Mouse (Mus musculus) hindbrain, embryonic 13.5 days (tissue): ENCODE results near the gene Actn1. TPM values are rescaled to one million over a fixed set of nuclear protein-coding genes. Genes with fewer than 3 reads are reported as not detected.

ENCODE experiments used
- ATAC-seq: fragments of 200-750 bp; cut with Nextera tagmentation; 2 replicates; pipeline ENCODE4 v1.8.0; 2017; ENCODE audit warnings: moderate TSS enrichment; ENCODE audit not compliant: low FRiP score
- H3K27ac ChIP-seq: fragments of 300-500 bp; sonication (generic); 2 replicates; pipeline ENCODE4 v1.5.1; 2015; ENCODE audit warnings: inconsistent platforms, mild to moderate bottlenecking, moderate library complexity
- H3K27me3 ChIP-seq: fragments of 300-500 bp; sonication (generic); 2 replicates; pipeline ENCODE4 v1.6.1; 2015; ENCODE audit warnings: mild to moderate bottlenecking, inconsistent platforms
- H3K36me3 ChIP-seq: fragments of 300-500 bp; sonication (generic); 2 replicates; pipeline ENCODE4 v1.6.1; 2015; ENCODE audit warnings: mild to moderate bottlenecking, inconsistent platforms
- H3K4me1 ChIP-seq: fragments of 300-500 bp; sonication (generic); replicated peaks from 2 replicates; pipeline ENCODE4 v1.6.1; 2015; ENCODE audit warnings: inconsistent platforms
- H3K4me2 ChIP-seq: fragments of 300-500 bp; sonication (generic); 2 replicates; pipeline ENCODE4 v1.6.1; 2015; ENCODE audit warnings: inconsistent platforms, mild to moderate bottlenecking, moderate library complexity
- H3K4me3 ChIP-seq: fragments of 300-500 bp; sonication (generic); 2 replicates; pipeline ENCODE4 v1.5.1; 2015; ENCODE audit warnings: mild to moderate bottlenecking, inconsistent platforms
- H3K9ac ChIP-seq: fragments of 300-500 bp; sonication (generic); 2 replicates; pipeline ENCODE4 v1.6.1; 2015; ENCODE audit warnings: mild to moderate bottlenecking, inconsistent platforms
- H3K9me3 ChIP-seq: fragments of 300-500 bp; sonication (generic); 2 replicates; pipeline ENCODE4 v1.6.1; 2016; ENCODE audit warnings: inconsistent platforms
- WGBS: fragments of 180-500 bp; shearing (Covaris S2); methylation state at CpG from one replicate; pipeline ENCODE4 v1.1.7; 2015; 5-methylcytosine and 5-hydroxymethylcytosine counted together
- polyA plus RNA-seq: library from polyadenylated mRNA; unstranded; fragments of >200 nt; fragmentation: Nextera tagmentation; extraction: Ambion mirVana; gene quantifications from 2 replicates; pipeline ENCODE4 v1.2.1, GENCODE M21; 2015

Actn1 gene
- polyA plus RNA-seq, 1 experiment from 2014 or later = 7.0 TPM

DNA sequence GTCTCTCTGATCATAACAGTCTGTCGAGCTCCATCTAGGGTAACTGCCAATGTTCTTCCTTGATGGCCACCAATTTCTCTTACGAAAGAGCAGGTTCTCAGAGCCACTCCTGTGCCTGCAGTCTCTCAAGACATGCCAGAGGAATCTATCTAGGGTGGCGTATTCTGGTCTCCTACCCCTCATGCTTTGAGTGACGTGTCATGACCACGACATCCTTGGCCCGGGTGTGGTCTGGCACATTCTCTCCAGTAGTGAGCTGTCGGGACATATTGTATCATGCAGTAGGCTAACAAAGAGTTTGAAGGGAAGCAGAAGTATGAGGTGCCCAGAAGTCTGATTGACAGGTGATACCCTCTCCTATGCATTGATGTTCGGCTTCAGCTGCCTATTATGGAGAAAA lies 119.2 kb downstream of the Actn1 start:
- 84% methylated on average over 8 of the region's 8 CpGs for WGBS
- ATAC-seq = no peak
- Histone ChIP-seq H3K4me1 (peaks cover 16% of the 10 kb centered on the region), H3K4me3 (no peak overlapping the region), H3K27ac (no peak overlapping the region), H3K4me2 (no peak overlapping the region), H3K9ac (no peak overlapping the region), H3K27me3 (no peaks in the 10 kb centered on the region), H3K9me3 (no peaks in the 10 kb centered on the region), H3K36me3 (no peaks in the 10 kb centered on the region)

DNA sequence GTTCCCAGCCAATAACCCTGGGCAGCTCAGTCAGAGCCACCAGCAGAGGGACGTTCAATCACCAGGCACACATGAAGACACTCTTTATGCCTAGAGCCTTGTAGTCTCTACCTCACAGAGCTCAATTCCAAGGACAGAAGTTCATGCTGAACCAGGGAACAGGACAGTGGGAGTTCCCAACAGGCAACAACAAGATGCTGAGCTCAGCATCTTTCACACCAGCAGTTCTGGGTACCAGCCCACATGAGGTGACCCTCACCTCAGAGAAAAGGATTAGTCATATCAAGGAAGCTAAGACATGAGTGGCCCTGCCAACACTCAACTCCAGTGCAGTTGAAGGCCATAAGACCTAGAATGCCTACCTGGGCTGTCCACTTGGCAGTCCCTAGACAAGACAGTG lies 122.4 kb downstream of the Actn1 start:
- peaks cover 11% of the 10 kb centered on the region; the same call in 1 of the 2 replicates for H3K4me1 ChIP-seq
- H3K27ac ChIP-seq = no peak overlapping the region
- no peaks in the 10 kb centered on the region for H3K9me3 ChIP-seq
- no peak for ATAC-seq
- H3K9ac ChIP-seq = no peak overlapping the region
- H3K4me2 ChIP-seq = no peak overlapping the region
- WGBS = 74% methylated on average over 1 of the region's 1 CpGs
- no peak overlapping the region for H3K4me3 ChIP-seq
- H3K27me3 ChIP-seq = 0 out of 2 replicates have a peak, but pooled peaks cover 6% of the 10 kb centered on the region
- no peaks in the 10 kb centered on the region for H3K36me3 ChIP-seq

DNA sequence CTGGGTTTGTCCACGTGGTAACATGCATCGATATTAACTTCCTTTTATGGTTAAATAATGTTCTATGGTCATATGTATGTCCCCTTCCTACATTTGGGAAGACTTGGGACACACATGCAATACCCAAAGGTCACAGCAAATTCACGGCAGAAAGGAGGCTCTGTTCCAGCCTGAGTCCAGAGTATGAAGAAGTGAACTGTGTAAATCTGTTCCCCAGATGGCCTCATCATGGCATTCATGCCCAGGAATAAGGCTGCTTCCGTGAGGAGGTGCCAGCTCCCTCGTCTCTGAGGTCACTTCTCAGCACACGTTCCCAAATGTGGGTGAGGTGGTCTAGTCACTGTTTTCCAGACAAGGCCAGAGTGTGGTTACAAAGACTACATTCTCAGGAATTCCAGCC lies 122.9 kb downstream of the Actn1 start:
- Histone ChIP-seq H3K4me2 (no peak overlapping the region), H3K4me1 (peaks cover 12% of the 10 kb centered on the region; the same call in 1 of the 2 replicates), H3K9me3 (no peaks in the 10 kb centered on the region), H3K27me3 (0 out of 2 replicates have a peak, but pooled peaks cover 6% of the 10 kb centered on the region), H3K36me3 (no peaks in the 10 kb centered on the region), H3K4me3 (no peak overlapping the region), H3K9ac (no peak overlapping the region), H3K27ac (no peak overlapping the region)
- ATAC-seq = no peak
- WGBS = 87% methylated on average over 6 of the region's 6 CpGs

DNA sequence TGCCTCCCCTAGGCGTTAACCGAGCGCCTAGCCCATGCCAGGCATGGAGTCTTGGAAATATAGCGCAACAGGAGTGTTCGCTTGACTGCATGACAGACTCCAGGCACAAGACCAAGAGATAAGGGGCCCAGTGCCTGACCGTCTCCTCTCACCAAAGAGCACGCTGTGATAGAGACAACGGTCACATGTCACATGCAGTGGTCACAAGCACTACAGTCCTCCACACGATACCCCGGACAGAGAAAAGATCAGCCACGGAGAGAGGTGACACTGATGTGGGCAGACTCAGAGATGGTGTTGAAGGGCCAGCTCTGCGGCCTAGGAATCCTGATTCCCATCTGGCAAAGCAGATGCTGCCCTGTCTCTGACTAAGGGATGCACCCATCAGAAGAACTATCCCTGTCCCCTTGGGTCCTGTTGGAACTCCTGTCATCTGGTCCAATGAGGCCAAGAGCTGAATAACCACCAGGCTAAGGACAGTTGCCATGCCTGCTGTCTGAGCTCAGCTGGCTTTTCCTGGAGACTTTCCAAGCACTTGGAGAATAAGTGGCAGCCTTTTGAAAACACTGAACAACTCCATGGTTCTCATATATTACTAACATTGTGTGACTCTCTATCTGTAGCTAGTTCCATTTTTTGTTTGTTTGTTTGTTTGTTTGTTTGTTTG lies 123.8 kb downstream of the Actn1 start:
- Histone ChIP-seq H3K9me3 (no peaks in the 10 kb centered on the region), H3K4me1 (peaks cover 21% of the 10 kb centered on the region), H3K4me3 (no peak overlapping the region), H3K27me3 (0 out of 2 replicates have a peak, but pooled peaks cover 6% of the 10 kb centered on the region), H3K36me3 (no peaks in the 10 kb centered on the region), H3K27ac (no peak overlapping the region), H3K9ac (no peak overlapping the region), H3K4me2 (no peak overlapping the region)
- 89% methylated on average over 12 of the region's 12 CpGs for WGBS
- ATAC-seq = no peak

DNA sequence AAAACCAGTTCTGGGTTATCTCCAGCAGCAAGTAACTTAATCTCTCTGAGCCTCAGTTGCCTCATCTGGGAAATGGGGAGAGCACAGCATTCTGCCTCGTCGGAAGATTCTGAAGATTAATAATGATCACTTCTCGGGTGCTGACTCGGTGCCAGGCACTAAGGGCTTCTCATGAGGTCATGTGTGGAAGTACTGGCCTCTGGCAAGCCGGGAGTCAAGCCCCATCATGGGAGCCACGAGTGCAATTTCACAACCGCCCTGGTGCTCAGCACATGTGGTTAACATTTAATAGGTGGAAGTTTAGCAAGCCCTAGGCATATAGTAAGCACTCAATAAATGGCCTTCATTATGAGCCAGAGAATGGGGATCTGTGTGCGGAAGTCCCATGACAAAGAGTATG lies 125.0 kb downstream of the Actn1 start:
- Histone ChIP-seq H3K27ac (no peak overlapping the region), H3K9ac (no peak overlapping the region), H3K4me1 (peaks cover 33% of the 10 kb centered on the region), H3K27me3 (0 out of 2 replicates have a peak, but pooled peaks cover 6% of the 10 kb centered on the region), H3K36me3 (no peaks in the 10 kb centered on the region), H3K4me2 (no peak overlapping the region), H3K4me3 (no peak overlapping the region), H3K9me3 (no peaks in the 10 kb centered on the region)
- no peak for ATAC-seq
- WGBS = 93% methylated on average over 8 of the region's 8 CpGs

DNA sequence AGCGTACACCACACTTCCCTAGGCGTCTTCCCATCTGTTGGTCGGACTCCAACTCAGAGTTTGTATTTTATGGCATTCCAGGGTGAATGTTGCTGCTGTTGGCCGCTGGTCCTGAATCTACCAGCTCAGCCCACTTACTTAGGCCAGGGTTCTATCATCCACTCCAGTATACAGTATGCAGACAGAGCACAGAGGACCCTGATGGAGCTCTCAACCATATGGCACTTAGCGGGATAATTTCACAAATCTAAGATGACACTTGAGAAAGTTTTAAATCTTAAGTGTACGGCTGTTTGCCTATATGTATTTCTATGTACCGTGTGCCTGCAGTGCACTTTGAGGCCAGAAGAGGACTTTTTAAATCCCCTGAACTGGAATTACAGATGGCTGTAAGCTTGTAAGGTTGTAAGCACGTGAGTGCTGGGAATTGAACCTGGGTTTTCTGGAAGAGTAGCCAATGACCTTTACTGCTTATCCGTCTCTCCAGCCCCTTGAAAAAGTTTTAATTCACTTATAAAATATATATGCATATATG lies 127.1 kb downstream of the Actn1 start:
- Histone ChIP-seq H3K4me1 (peaks cover 42% of the 10 kb centered on the region), H3K27ac (no peak overlapping the region), H3K4me3 (peak overlapping the region; percentile 63; the same call in 1 of the 2 replicates), H3K4me2 (peak overlapping the region; percentile 76; the same call in 1 of the 2 replicates), H3K36me3 (no peaks in the 10 kb centered on the region), H3K27me3 (0 out of 2 replicates have a peak, but pooled peaks cover 6% of the 10 kb centered on the region), H3K9ac (0 out of 2 replicates have a peak overlapping the region, but pooled peaks have one; percentile 90), H3K9me3 (no peaks in the 10 kb centered on the region)
- peak; percentile 18 for ATAC-seq
- 41% methylated on average over 9 of the region's 9 CpGs for WGBS

DNA sequence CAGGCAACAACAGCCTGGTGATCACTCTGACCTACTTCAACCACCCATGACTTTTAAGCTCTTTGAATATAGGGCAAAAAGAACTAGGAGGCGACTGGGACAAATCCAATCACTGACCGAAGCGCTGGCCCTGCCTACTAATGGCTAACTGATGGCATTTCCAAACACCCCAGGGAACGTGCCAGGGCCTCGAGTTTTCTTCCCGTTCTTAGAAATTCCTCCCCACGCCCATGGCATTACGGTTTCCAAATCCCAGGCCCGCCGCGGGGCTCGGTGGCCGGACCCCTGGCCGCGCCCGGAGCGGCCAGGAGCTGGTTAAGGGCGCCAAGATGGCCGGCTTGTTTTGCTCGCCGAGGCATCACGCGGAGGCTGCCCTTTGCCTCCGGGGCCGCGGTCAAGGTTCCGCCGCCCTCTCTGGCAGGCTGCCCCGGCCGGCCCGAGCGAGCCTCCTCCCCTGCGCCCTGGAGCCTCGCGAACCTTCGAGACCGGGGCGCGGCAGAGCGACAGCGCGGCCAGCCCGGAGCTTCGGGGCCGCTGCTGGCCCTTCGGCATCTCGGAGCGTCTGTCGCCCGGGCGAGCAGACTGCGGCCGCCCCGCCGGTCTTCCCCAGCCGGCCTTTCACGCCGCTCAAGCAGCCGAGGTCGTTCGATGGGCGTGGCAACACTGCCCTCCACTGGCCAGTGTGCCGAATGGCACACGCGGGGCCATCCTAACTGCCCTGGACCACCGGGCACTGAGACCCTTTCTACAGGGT lies 127.7 kb downstream of the Actn1 start:
- peak overlapping the region; percentile 76 for H3K4me2 ChIP-seq
- under 1% methylated on average over 66 of the region's 66 CpGs for WGBS
- H3K36me3 ChIP-seq = no peaks in the 10 kb centered on the region
- peak overlapping the region; percentile 63 for H3K4me3 ChIP-seq
- peaks cover 42% of the 10 kb centered on the region for H3K4me1 ChIP-seq
- H3K27me3 ChIP-seq = 0 out of 2 replicates have a peak, but pooled peaks cover 6% of the 10 kb centered on the region
- no peaks in the 10 kb centered on the region for H3K9me3 ChIP-seq
- H3K9ac ChIP-seq = peak overlapping the region; percentile 90
- ATAC-seq = peak; percentile 89
- H3K27ac ChIP-seq = peak overlapping the region; percentile 95

DNA sequence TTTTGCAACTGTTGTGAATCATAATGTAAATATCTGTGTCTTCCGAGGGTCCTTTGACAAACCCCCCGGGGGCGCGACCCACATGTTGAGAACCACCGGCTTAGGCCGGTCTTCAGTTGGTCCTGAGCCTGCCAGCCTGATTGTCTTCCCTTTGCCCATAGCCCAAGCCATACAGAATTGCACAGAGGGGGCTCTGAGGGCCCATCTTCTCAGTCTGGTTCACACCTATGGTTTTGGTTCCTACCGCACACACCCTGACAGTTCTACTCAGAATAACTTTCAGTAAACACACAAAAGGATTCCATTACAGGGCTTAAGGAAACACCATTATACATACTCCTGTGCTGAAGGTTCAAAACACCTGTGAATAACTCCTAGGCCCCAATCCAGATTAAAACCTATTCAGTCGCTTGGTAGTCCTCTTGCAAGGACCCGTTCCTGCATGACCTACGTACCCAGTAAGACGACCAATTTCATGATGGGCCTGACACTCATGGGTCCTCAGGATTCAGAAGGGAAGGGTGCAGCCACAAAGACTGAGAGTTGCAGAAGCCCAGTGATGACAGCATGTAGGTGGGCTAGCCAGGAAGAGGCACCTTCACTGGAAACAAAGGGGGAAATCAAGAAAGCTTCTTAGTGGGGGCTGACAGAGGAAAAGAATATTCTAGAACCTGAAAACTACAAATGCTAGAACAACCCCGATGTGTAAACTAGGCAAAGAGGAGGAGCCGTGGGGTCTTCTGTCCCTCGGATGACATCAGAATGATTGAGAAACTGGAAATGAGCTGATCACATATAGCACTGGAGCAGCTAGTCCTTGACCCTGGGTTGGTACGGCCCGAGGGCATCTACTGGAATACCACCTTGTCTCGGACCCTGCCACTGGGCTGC lies 128.6 kb downstream of the Actn1 start:
- Histone ChIP-seq H3K4me3 (peak overlapping the region; percentile 63), H3K4me2 (peak overlapping the region; percentile 76), H3K36me3 (no peaks in the 10 kb centered on the region), H3K27ac (peak overlapping the region; percentile 95), H3K27me3 (0 out of 2 replicates have a peak, but pooled peaks cover 6% of the 10 kb centered on the region), H3K4me1 (peaks cover 42% of the 10 kb centered on the region), H3K9ac (peak overlapping the region; percentile 90), H3K9me3 (no peaks in the 10 kb centered on the region)
- 0 out of 2 replicates have a peak, but pooled peaks have one; percentile 7 for ATAC-seq
- 50% methylated on average over 17 of the region's 17 CpGs for WGBS

DNA sequence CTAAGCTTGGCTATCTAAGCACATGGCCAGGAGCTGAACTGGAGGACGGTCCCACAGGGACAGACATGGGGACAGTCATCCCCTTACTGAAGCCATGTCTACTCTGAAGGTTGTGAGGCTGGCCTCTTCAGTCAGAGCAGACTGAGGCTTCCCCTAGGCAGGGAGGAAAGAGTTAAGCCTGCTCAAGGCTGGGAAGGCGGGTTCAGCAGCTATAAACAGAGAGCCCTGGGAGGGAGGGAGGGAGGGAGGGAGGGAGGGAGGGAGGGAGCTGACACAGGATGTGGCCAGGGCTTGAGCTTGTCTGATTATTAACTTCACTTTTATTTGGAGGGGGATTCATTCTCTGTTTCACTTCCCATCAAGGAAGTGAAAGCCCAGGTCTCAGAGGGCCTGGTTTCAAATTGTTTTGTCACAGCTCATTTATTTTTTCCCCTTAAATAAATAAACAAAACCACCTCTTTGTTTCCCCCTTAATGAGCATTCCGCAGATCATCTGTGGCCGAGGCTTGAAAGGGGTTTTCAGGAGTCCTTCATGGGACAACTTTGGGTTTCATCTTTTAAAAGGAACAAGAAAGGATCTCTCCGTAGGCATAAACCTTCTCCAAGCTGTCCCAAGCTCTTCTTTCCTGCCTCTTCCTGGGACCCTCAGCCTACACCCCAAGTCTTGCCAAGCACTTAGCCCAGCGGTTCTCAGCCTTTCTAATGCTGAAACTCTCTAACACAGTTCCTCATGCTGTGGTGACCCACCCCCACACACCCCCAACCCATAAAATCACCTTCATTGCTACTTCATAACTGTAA lies 129.4 kb downstream of the Actn1 start:
- Histone ChIP-seq H3K9me3 (no peaks in the 10 kb centered on the region), H3K4me3 (no peak overlapping the region; the same call in 1 of the 2 replicates), H3K27ac (peak overlapping the region; percentile 95), H3K9ac (peak overlapping the region; percentile 49; the same call in 1 of the 2 replicates), H3K27me3 (0 out of 2 replicates have a peak, but pooled peaks cover 6% of the 10 kb centered on the region), H3K4me1 (peaks cover 35% of the 10 kb centered on the region), H3K4me2 (peak overlapping the region; percentile 76), H3K36me3 (no peaks in the 10 kb centered on the region)
- WGBS = 10% methylated on average over 5 of the region's 6 CpGs
- peak; percentile 60 for ATAC-seq

DNA sequence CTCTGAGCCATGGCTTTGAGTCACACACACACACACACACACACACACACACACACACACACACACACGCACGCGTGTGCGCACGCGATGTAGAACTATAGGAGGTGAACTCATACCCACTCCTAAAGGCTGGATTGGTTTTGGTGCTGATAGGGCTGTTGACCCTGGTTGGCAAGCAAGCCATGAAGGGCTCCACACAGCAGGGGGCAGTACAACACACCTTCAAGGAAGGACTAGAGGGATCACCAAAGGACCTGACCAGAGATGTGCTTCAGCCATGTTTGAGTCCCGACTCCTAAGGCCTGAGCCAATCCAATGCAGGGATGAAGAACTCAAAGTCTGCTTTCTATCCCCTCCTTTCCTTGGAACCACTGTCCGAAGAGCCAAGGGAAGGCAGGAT lies 130.6 kb downstream of the Actn1 start:
- Histone ChIP-seq H3K9me3 (no peaks in the 10 kb centered on the region), H3K27me3 (0 out of 2 replicates have a peak, but pooled peaks cover 6% of the 10 kb centered on the region), H3K9ac (no peak overlapping the region), H3K4me3 (no peak overlapping the region), H3K27ac (no peak overlapping the region), H3K4me2 (no peak overlapping the region), H3K36me3 (no peaks in the 10 kb centered on the region), H3K4me1 (peaks cover 38% of the 10 kb centered on the region)
- ATAC-seq = no peak
- WGBS = 94% methylated on average over 8 of the region's 8 CpGs

DNA sequence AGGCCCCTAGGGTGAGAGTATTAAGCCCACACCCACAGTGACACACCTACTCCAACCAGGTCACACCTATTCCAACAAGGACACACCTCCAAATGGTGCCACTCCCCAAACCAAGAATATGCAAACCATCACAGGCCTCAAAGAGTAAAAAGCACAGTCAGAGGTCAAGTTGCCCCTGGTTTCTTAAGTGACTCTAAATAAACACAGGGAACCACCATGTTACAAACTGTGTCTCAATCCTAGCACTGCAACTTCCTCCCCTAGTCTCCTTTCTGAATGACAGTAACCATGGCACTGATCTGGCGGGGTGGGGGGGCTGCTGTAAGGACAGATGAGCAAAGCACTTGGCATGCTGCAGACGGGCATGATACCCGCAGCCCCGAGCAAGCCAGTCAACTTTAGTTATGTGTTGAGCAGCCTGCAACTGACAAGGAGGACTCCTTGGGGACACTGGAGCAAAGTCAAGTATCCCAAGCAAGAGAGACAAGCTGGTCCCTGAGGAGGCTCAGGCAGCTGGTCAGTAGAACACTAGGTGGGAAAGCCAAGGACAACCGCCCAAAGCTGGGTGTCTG lies 132.9 kb downstream of the Actn1 start:
- no peak overlapping the region for H3K4me2 ChIP-seq
- 80% methylated on average over 5 of the region's 5 CpGs for WGBS
- peaks cover 56% of the 10 kb centered on the region for H3K4me1 ChIP-seq

More for the DNA sequence above, 132.9 kb downstream of the Actn1 start:
- Histone ChIP-seq H3K27ac (no peak overlapping the region), H3K9me3 (no peaks in the 10 kb centered on the region), H3K4me3 (no peak overlapping the region), H3K36me3 (peaks cover 3% of the 10 kb centered on the region; the same call in 1 of the 2 replicates), H3K27me3 (no peaks in the 10 kb centered on the region), H3K9ac (no peak overlapping the region)
- ATAC-seq = no peak
